Mouse (Mus musculus) G1E (cell line): ENCODE measurements around the gene Helt.
A peak's percentile ranks its signal among the peaks of the same experiment; 100 is the strongest.

Source experiments
- CTCF ChIP-seq: IDR thresholded peaks from 2 replicates; pipeline ENCODE4 v1.5.1; 2012; ENCODE audit warnings: low read depth, low read length, inconsistent platforms, mixed read lengths
- GATA1 ChIP-seq: IDR thresholded peaks from 2 replicates; pipeline ENCODE4 v1.6.1; 2012; ENCODE audit warnings: borderline replicate concordance, low read length, inconsistent platforms, mixed read lengths
- GATA2 ChIP-seq: IDR thresholded peaks from 2 replicates; pipeline ENCODE4 v1.6.1; 2012; ENCODE audit warnings: low read depth, low read length, inconsistent platforms, borderline replicate concordance
- POLR2AphosphoS5 ChIP-seq: IDR thresholded peaks from 2 replicates; pipeline ENCODE4 v1.6.1; 2012; ENCODE audit warnings: low read depth, low read length, inconsistent platforms; ENCODE audit not compliant: insufficient replicate concordance
- TAL1 ChIP-seq: conservative IDR thresholded peaks from 2 replicates; pipeline ENCODE4 v1.6.1; 2012; ENCODE audit warnings: low read depth, low read length, inconsistent platforms, mixed read lengths

DNA sequence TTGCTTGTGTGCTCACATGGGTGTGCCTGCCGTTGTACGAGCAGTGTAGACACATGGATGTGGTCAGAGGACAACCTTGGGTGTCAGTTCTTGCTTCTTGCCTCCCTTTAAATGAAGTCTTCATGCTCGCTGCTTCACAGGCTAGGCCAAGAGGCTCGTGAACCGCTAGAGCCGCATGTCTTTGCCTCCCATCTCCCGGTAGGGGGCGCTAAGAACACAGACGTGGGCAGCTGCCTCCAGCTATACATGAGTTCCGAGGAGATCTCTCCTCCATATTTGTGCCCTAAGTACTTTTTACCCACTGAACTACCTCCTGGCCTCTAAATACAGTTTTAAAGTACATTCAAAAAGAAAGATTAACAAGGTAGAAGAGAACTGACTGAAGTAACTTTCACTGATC, 16.7 kb upstream of the Helt start:
- TF ChIP-seq CTCF, result peak; percentile 88
- TF ChIP-seq TAL1, result no peak
- TF ChIP-seq GATA1, result no peak
- no peak for TF ChIP-seq POLR2AphosphoS5
- TF ChIP-seq GATA2, result no peak
